Mouse (Mus musculus): ENCODE measurements around the gene Inpp4b. TPM values are rescaled to one million over a fixed set of nuclear protein-coding genes. Genes with fewer than 3 reads are reported as not detected.
"Not testable (repeated sequence)": the region's sequence is repeated elsewhere in the genome, so short reads cannot be mapped to it uniquely, and the experiment has no call there.

The Inpp4b gene
- total RNA-seq, 1 experiment from 2014 or later: 5.7 TPM

- ATAC-seq (replicated peaks; ENCODE audit: low read depth, poor library complexity, severe bottlenecking): no peak
Observed at GRCm38 (mm10) chr8:82054030-82054429, 711.7 kb downstream of the Inpp4b start.

- ATAC-seq (replicated peaks; ENCODE audit: low read depth, poor library complexity, severe bottlenecking): no peak
Observed at GRCm38 (mm10) chr8:82067619-82068018, 725.3 kb downstream of the Inpp4b start.

- ATAC-seq (replicated peaks; ENCODE audit: low read depth, poor library complexity, severe bottlenecking): no peak
Observed at GRCm38 (mm10) chr8:82079267-82079666, 736.9 kb downstream of the Inpp4b start.

- ATAC-seq (replicated peaks; ENCODE audit: low read depth, poor library complexity, severe bottlenecking): not testable (repeated sequence)
Observed at GRCm38 (mm10) chr8:82086631-82087030, 744.3 kb downstream of the Inpp4b start.

- no peak for ATAC-seq (replicated peaks; ENCODE audit: low read depth, poor library complexity, severe bottlenecking)
Observed at GRCm38 (mm10) chr8:82090901-82091300, 748.5 kb downstream of the Inpp4b start.

GRCm38 (mm10) chr8:82093274-82093673, 750.9 kb downstream of the Inpp4b start:
- no peak for ATAC-seq (replicated peaks; ENCODE audit: low read depth, poor library complexity, severe bottlenecking)

- no peak for ATAC-seq (replicated peaks; ENCODE audit: low read depth, poor library complexity, severe bottlenecking)
Observed at GRCm38 (mm10) chr8:82104560-82104959, 762.2 kb downstream of the Inpp4b start.

- no peak for ATAC-seq (replicated peaks; ENCODE audit: low read depth, poor library complexity, severe bottlenecking)
Observed at GRCm38 (mm10) chr8:82106131-82106530, 763.8 kb downstream of the Inpp4b start.

GRCm38 (mm10) chr8:82150272-82150671, 807.9 kb downstream of the Inpp4b start:
- ATAC-seq (replicated peaks; ENCODE audit: low read depth, poor library complexity, severe bottlenecking): no peak

- ATAC-seq (replicated peaks; ENCODE audit: low read depth, poor library complexity, severe bottlenecking): 0 out of 2 replicates have a peak, but pooled peaks have one; percentile 36
Observed at GRCm38 (mm10) chr8:82157928-82158327, 815.6 kb downstream of the Inpp4b start.
